Mouse (Mus musculus): ENCODE measurements around the gene Zfp808.
"Not testable (repeated sequence)": the region's sequence is repeated elsewhere in the genome, so short reads cannot be mapped to it uniquely, and the experiment has no call there.

DNA sequence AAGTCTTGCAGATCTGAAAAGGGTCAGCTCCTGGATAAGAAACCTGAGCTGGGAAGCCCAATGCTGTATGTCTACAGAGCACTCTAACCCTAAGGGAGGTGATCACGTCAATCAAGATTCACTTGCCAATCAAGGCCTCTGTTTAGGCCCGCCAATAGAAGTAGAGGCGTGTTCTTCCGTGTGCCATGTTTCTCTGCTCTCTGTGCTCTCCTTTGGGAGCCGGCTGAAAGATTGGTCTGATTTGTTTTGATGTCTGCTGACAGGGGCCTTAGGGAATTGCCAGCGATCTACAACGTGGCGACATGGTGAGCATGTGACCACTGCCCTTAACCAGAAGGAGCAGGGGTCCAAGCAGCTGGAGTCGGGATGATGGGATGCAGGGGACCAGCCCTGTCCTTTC is 125.5 kb downstream of the Zfp808 start:
- not testable (repeated sequence) for TF ChIP-seq EP300 (IDR thresholded peaks at IDR 0.05; ENCODE audit: insufficient read depth, low read depth, low read length); POLR2A (IDR thresholded peaks at IDR 0.05; ENCODE audit: insufficient read depth, low read depth, low read length); CTCF (IDR thresholded peaks at IDR 0.05)

All from heart, adult 2 months (tissue).